Mouse (Mus musculus): Measurements from ENCODE around the gene Oosp2.

- TF ChIP-seq GATA1 (IDR thresholded peaks at IDR 0.05; ENCODE audit: borderline replicate concordance, low read length) = no peak
- no peak for TF ChIP-seq FLI1 (IDR thresholded peaks at IDR 0.05; ENCODE audit: low read length)
Observed at GRCm38 (mm10) chr19:11698342-11698741, 38.0 kb upstream of the Oosp2 start.
